Mouse (Mus musculus): ENCODE results near the gene Rpl38. TPM values are rescaled to one million over a fixed set of nuclear protein-coding genes. Genes with fewer than 3 reads are reported as not detected.

Rpl38 gene
- polyA plus RNA-seq (2012; rRNA removed) = 34.7 and 50.3 TPM in 2 replicates

GRCm38 (mm10) chr11:114668301-114668710, at the start of gene Rpl38:
Gene Rpl38, plus strand, starts transcription at chr11:114668524.

DNA sequence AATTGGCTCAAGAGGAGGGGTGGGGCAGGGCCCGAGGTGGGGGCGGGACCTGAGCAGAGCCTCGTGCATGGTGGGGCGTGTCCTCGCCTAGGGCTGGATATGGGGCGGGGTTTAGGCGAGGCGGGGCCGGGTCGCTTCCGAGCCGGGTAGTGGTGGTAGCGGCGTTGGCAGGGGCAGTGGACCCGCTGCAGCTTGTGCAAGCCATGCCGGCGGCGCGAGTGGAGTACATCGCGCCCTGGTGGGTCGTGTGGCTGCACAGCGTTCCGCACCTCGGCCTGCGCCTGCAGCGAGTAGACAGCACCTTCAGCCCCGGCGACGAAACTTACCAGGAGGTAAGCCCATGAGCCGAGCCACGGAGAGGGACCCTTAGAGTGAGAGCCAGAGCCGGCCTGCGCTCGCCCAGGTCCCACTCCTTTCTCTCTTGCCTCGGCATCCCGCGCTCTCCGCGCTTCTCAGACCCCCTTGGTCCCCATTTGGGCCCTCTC, 7.1 kb downstream of the Rpl38 start, which contains the start of gene Ttyh2:
Gene Ttyh2, plus strand, starts transcription at position 91 of the 485 bp plus-strand sequence.

Other genes with a start within 250 kb of the Rpl38 start
- gene Ttyh2, start 6.9 kb downstream of the Rpl38 start, polyA plus RNA-seq (2012; rRNA removed) = 9.7 and 10.4 TPM in 2 replicates
- 0.16 and 0.31 TPM in 2 replicates for gene Dnaic2, start 58.9 kb downstream of the Rpl38 start, polyA plus RNA-seq (2012; rRNA removed)
- 0.52 and 1.1 TPM in 2 replicates for gene Kif19a, start 96.9 kb downstream of the Rpl38 start, polyA plus RNA-seq (2012; rRNA removed)
- 0.78 and 2.2 TPM in 2 replicates for gene Btbd17, start 127.4 kb downstream of the Rpl38 start, polyA plus RNA-seq (2012; rRNA removed)
- 0.23 and 0.43 TPM in 2 replicates for gene Gpr142, start 130.4 kb downstream of the Rpl38 start, polyA plus RNA-seq (2012; rRNA removed)
- gene Gprc5c, start 182.6 kb downstream of the Rpl38 start, polyA plus RNA-seq (2012; rRNA removed) = 5.8 and 8.1 TPM in 2 replicates
- 0.24 and 0.39 TPM in 2 replicates for gene Cd300a, start 221.5 kb downstream of the Rpl38 start, polyA plus RNA-seq (2012; rRNA removed)